Mouse (Mus musculus) lung, adult 2 months (tissue): Measurements from ENCODE around the gene Ints14.

ENCODE experiments used
- CTCF ChIP-seq: fragments of 200-500 bp; IDR thresholded peaks from 2 replicates; pipeline ENCODE4 v1.5.1; 2011; ENCODE audit warnings: mild to moderate bottlenecking, low read length, control low read depth; ENCODE audit not compliant: insufficient read depth
- POLR2A ChIP-seq: fragments of 200-500 bp; IDR thresholded peaks from 2 replicates; pipeline ENCODE4 v1.6.1; 2011; ENCODE audit warnings: low read depth, mild to moderate bottlenecking, control low read depth, low read length, borderline replicate concordance; ENCODE audit errors: extremely low read depth

GRCm38 (mm10) chr9:64941650-64942049, 19.1 kb upstream of the Ints14 start:
- TF ChIP-seq POLR2A: no peak
- no peak for TF ChIP-seq CTCF
